Mouse (Mus musculus): ENCODE data around the gene Klf7. TPM values are rescaled to one million over a fixed set of nuclear protein-coding genes. Genes with fewer than 3 reads are reported as not detected.

Klf7 gene
- polyA plus RNA-seq, 1 experiment from 2014 or later: 71.4 TPM

- no peak overlapping the region for H3K4me2 ChIP-seq (ENCODE audit: low read depth, low read length)
- no peak overlapping the region for H3K27ac ChIP-seq (ENCODE audit: low read depth, low read length)
- peaks cover 27% of the 10 kb centered on the region for H3K4me1 ChIP-seq (ENCODE audit: control insufficient read depth, insufficient read depth, low read length)
- no peak overlapping the region for H3K9ac ChIP-seq (replicated peaks; ENCODE audit: low read depth, low read length)
- no peaks in the 10 kb centered on the region for H3K36me3 ChIP-seq (ENCODE audit: control insufficient read depth, insufficient read depth, low read length)
- ATAC-seq (ENCODE audit: low read depth): no peak
- H3K4me3 ChIP-seq (ENCODE audit: low read depth, low read length): no peak overlapping the region
- 59% methylated on average over 9 of the region's 9 CpGs for WGBS
- no peaks in the 10 kb centered on the region for H3K9me3 ChIP-seq (ENCODE audit: control insufficient read depth, low read length)
- H3K27me3 ChIP-seq (ENCODE audit: control insufficient read depth, insufficient read depth, low read length): no peaks in the 10 kb centered on the region
Measured at GRCm38 (mm10) chr1:64091591-64091990, 30.5 kb downstream of the Klf7 start.

- Histone ChIP-seq H3K4me1 (ENCODE audit: control insufficient read depth, insufficient read depth, low read length) (peaks cover 27% of the 10 kb centered on the region), H3K27me3 (ENCODE audit: control insufficient read depth, insufficient read depth, low read length) (no peaks in the 10 kb centered on the region), H3K9ac (replicated peaks; ENCODE audit: low read depth, low read length) (no peak overlapping the region), H3K4me2 (ENCODE audit: low read depth, low read length) (no peak overlapping the region), H3K9me3 (ENCODE audit: control insufficient read depth, low read length) (no peaks in the 10 kb centered on the region), H3K27ac (ENCODE audit: low read depth, low read length) (no peak overlapping the region), H3K4me3 (ENCODE audit: low read depth, low read length) (no peak overlapping the region), H3K36me3 (ENCODE audit: control insufficient read depth, insufficient read depth, low read length) (no peaks in the 10 kb centered on the region)
- 66% methylated on average over 5 of the region's 5 CpGs for WGBS
- ATAC-seq (ENCODE audit: low read depth): no peak
Measured at GRCm38 (mm10) chr1:64090566-64090965, 31.5 kb downstream of the Klf7 start.

- Histone ChIP-seq H3K9ac (replicated peaks; ENCODE audit: low read depth, low read length) (no peak overlapping the region), H3K4me1 (ENCODE audit: control insufficient read depth, insufficient read depth, low read length) (peaks cover 27% of the 10 kb centered on the region), H3K9me3 (ENCODE audit: control insufficient read depth, low read length) (no peaks in the 10 kb centered on the region), H3K27me3 (ENCODE audit: control insufficient read depth, insufficient read depth, low read length) (no peaks in the 10 kb centered on the region), H3K4me2 (ENCODE audit: low read depth, low read length) (no peak overlapping the region), H3K4me3 (ENCODE audit: low read depth, low read length) (no peak overlapping the region), H3K27ac (ENCODE audit: low read depth, low read length) (no peak overlapping the region; the same call in 1 of the 2 replicates), H3K36me3 (ENCODE audit: control insufficient read depth, insufficient read depth, low read length) (no peaks in the 10 kb centered on the region)
- no peak for ATAC-seq (ENCODE audit: low read depth)
- 56% methylated on average over 1 of the region's 1 CpGs for WGBS
Measured at GRCm38 (mm10) chr1:64089691-64090090, 32.4 kb downstream of the Klf7 start.

GRCm38 (mm10) chr1:64088604-64089320 lies 33.3 kb downstream of the Klf7 start:
- peaks cover 27% of the 10 kb centered on the region for H3K4me1 ChIP-seq (ENCODE audit: control insufficient read depth, insufficient read depth, low read length)
- no peaks in the 10 kb centered on the region for H3K27me3 ChIP-seq (ENCODE audit: control insufficient read depth, insufficient read depth, low read length)
- no peak for ATAC-seq (ENCODE audit: low read depth)
- no peak overlapping the region for H3K4me2 ChIP-seq (ENCODE audit: low read depth, low read length)
- peak overlapping the region; percentile 28; the same call in 1 of the 2 replicates for H3K27ac ChIP-seq (ENCODE audit: low read depth, low read length)
- 63% methylated on average over 12 of the region's 12 CpGs for WGBS
- no peaks in the 10 kb centered on the region for H3K9me3 ChIP-seq (ENCODE audit: control insufficient read depth, low read length)
- H3K9ac ChIP-seq (replicated peaks; ENCODE audit: low read depth, low read length): no peak overlapping the region
- no peak overlapping the region for H3K4me3 ChIP-seq (ENCODE audit: low read depth, low read length)
- no peaks in the 10 kb centered on the region for H3K36me3 ChIP-seq (ENCODE audit: control insufficient read depth, insufficient read depth, low read length)

- Histone ChIP-seq H3K9me3 (ENCODE audit: control insufficient read depth, low read length) (no peaks in the 10 kb centered on the region), H3K36me3 (ENCODE audit: control insufficient read depth, insufficient read depth, low read length) (no peaks in the 10 kb centered on the region), H3K27ac (ENCODE audit: low read depth, low read length) (0 out of 2 replicates have a peak overlapping the region, but pooled peaks have one; percentile 55), H3K4me2 (ENCODE audit: low read depth, low read length) (peak overlapping the region; percentile 28; the same call in 1 of the 2 replicates), H3K9ac (replicated peaks; ENCODE audit: low read depth, low read length) (no peak overlapping the region), H3K4me1 (ENCODE audit: control insufficient read depth, insufficient read depth, low read length) (peaks cover 30% of the 10 kb centered on the region), H3K27me3 (ENCODE audit: control insufficient read depth, insufficient read depth, low read length) (no peaks in the 10 kb centered on the region), H3K4me3 (ENCODE audit: low read depth, low read length) (no peak overlapping the region)
- WGBS: 17% methylated on average over 17 of the region's 17 CpGs
- ATAC-seq (ENCODE audit: low read depth): peak; percentile 85; the same call in 1 of the 2 replicates
Measured at GRCm38 (mm10) chr1:64087657-64088603, 34.2 kb downstream of the Klf7 start.

GRCm38 (mm10) chr1:64085875-64086274 lies 36.2 kb downstream of the Klf7 start:
- Histone ChIP-seq H3K4me3 (ENCODE audit: low read depth, low read length) (no peak overlapping the region), H3K4me2 (ENCODE audit: low read depth, low read length) (no peak overlapping the region), H3K4me1 (ENCODE audit: control insufficient read depth, insufficient read depth, low read length) (peaks cover 22% of the 10 kb centered on the region), H3K9me3 (ENCODE audit: control insufficient read depth, low read length) (no peaks in the 10 kb centered on the region), H3K27ac (ENCODE audit: low read depth, low read length) (no peak overlapping the region), H3K36me3 (ENCODE audit: control insufficient read depth, insufficient read depth, low read length) (no peaks in the 10 kb centered on the region), H3K9ac (replicated peaks; ENCODE audit: low read depth, low read length) (no peak overlapping the region), H3K27me3 (ENCODE audit: control insufficient read depth, insufficient read depth, low read length) (no peaks in the 10 kb centered on the region)
- WGBS: 94% methylated on average over 4 of the region's 4 CpGs
- ATAC-seq (ENCODE audit: low read depth): no peak

- Histone ChIP-seq H3K27me3 (ENCODE audit: control insufficient read depth, insufficient read depth, low read length) (no peaks in the 10 kb centered on the region), H3K9ac (replicated peaks; ENCODE audit: low read depth, low read length) (no peak overlapping the region), H3K4me2 (ENCODE audit: low read depth, low read length) (no peak overlapping the region), H3K4me3 (ENCODE audit: low read depth, low read length) (no peak overlapping the region), H3K36me3 (ENCODE audit: control insufficient read depth, insufficient read depth, low read length) (no peaks in the 10 kb centered on the region), H3K9me3 (ENCODE audit: control insufficient read depth, low read length) (no peaks in the 10 kb centered on the region), H3K4me1 (ENCODE audit: control insufficient read depth, insufficient read depth, low read length) (peaks cover 19% of the 10 kb centered on the region), H3K27ac (ENCODE audit: low read depth, low read length) (no peak overlapping the region)
- 85% methylated on average over 4 of the region's 4 CpGs for WGBS
- no peak for ATAC-seq (ENCODE audit: low read depth)
Measured at GRCm38 (mm10) chr1:64085361-64085760, 36.7 kb downstream of the Klf7 start.

- 80% methylated on average over 3 of the region's 3 CpGs for WGBS
Measured at GRCm38 (mm10) chr1:64084706-64085105, 37.4 kb downstream of the Klf7 start.

GRCm38 (mm10) chr1:64081791-64082190 lies 40.3 kb downstream of the Klf7 start:
- H3K27ac ChIP-seq (ENCODE audit: low read depth, low read length): no peak overlapping the region
- H3K9me3 ChIP-seq (ENCODE audit: control insufficient read depth, low read length): no peaks in the 10 kb centered on the region
- no peak overlapping the region for H3K9ac ChIP-seq (replicated peaks; ENCODE audit: low read depth, low read length)
- peaks cover 20% of the 10 kb centered on the region; the same call in 1 of the 2 replicates for H3K4me1 ChIP-seq (ENCODE audit: control insufficient read depth, insufficient read depth, low read length)
- H3K27me3 ChIP-seq (ENCODE audit: control insufficient read depth, insufficient read depth, low read length): no peaks in the 10 kb centered on the region
- 87% methylated on average over 1 of the region's 1 CpGs for WGBS
- no peak overlapping the region for H3K4me2 ChIP-seq (ENCODE audit: low read depth, low read length)
- no peak overlapping the region for H3K4me3 ChIP-seq (ENCODE audit: low read depth, low read length)
- no peak for ATAC-seq (ENCODE audit: low read depth)
- peaks cover 12% of the 10 kb centered on the region for H3K36me3 ChIP-seq (ENCODE audit: control insufficient read depth, insufficient read depth, low read length)

More at GRCm38 (mm10) chr1:64084706-64085105, 37.4 kb downstream of the Klf7 start:
- Histone ChIP-seq H3K9me3 (ENCODE audit: control insufficient read depth, low read length) (no peaks in the 10 kb centered on the region), H3K27ac (ENCODE audit: low read depth, low read length) (no peak overlapping the region), H3K9ac (replicated peaks; ENCODE audit: low read depth, low read length) (no peak overlapping the region), H3K4me1 (ENCODE audit: control insufficient read depth, insufficient read depth, low read length) (peaks cover 19% of the 10 kb centered on the region), H3K4me3 (ENCODE audit: low read depth, low read length) (no peak overlapping the region), H3K27me3 (ENCODE audit: control insufficient read depth, insufficient read depth, low read length) (no peaks in the 10 kb centered on the region), H3K36me3 (ENCODE audit: control insufficient read depth, insufficient read depth, low read length) (no peaks in the 10 kb centered on the region), H3K4me2 (ENCODE audit: low read depth, low read length) (no peak overlapping the region)
- ATAC-seq (ENCODE audit: low read depth): no peak

Measured in neural tube, embryonic 14.5 days (tissue).